Mouse (Mus musculus) right cerebral cortex, adult 2 months (tissue): ENCODE results near the gene Mbtps1.
A peak's percentile ranks its signal among the peaks of the same experiment; 100 is the strongest.

Experiments used
- DNase-seq, 2 experiments: peaks; one replicate each; pipeline ENCODE4 v3.0.0; 2021 to 2022; ENCODE audit warnings: low spot score in 2 of 2

The Mbtps1 gene

DNA sequence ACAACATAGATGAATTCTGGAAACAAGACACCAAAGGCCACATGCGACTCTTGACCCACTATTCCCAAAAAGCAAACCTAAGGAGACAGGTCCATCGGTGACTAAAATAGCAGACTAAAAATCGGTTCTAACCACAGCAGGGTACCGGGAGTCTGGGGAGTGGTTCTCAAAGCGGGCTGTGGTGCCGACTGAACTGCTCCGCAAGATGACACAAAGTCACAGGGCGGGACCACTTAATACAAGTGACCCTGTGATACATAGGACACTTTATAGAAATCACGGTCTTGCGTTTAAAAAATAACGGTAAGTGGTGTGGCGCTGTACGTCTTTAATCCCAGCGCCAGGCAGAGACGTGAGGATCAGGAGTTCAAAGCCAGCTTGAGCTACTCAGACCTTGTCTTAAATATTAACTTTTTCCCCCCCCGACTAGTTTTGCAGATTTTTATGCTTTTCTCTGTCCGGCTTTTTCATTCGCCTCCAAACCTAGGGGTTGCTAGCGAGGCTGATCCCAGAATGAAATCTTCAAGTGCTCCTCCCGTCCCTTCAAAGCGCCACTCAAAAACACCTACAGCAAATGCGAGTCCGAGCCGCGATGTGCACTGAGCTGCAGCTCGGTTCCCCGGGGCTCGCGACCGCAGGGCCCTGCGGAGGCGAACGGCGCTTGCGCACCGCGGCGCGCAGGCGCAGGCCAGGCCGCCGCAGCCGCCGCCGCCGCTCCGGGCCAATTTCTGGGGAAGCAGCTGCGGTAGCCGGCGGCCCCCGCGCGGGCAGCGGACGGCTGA lies 523 bp downstream of the Mbtps1 start:
- DNase-seq: peak in 1 of 2 experiments; percentile 66

DNA sequence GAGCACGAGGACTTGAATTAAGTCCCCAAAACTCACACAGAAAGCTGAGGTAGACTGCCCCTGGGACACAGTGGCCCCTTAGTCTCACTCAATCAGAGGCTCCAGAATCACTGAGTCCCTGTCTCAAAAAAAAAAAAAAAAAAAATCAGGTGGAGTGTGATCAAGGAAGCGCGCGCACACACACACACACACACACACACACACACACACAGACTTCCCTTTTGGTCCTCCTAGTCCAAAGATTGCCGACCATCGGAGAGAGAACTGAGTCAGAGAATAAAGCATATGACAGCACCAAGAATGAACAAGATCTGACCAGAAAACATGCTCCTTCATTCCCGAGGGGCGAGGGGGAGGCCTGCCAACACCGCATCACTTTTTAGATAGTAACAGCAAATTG lies 1.4 kb downstream of the Mbtps1 start:
- DNase-seq: no peak

GRCm38 (mm10) chr8:119555861-119556260 lies 2.7 kb downstream of the Mbtps1 start:
- DNase-seq: no peak

DNA sequence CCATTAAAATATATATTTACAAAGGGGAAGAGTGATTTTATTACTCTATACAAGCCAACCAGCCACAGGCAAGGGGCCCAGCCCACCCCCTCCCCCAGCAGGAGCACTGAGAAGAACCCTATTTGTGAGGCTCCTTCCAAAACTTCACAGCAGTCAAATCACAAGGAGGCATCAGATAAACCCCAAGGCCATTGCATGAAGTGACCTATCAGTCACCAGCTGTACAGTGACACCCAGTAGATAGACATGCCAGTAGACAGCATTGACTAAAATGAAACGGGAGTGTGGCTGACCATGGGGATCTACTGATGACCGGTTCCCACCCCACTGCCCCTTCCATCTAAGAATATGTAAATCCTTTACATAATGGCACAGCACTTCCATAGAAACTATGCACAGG lies 5.6 kb downstream of the Mbtps1 start:
- no peak for DNase-seq

DNA sequence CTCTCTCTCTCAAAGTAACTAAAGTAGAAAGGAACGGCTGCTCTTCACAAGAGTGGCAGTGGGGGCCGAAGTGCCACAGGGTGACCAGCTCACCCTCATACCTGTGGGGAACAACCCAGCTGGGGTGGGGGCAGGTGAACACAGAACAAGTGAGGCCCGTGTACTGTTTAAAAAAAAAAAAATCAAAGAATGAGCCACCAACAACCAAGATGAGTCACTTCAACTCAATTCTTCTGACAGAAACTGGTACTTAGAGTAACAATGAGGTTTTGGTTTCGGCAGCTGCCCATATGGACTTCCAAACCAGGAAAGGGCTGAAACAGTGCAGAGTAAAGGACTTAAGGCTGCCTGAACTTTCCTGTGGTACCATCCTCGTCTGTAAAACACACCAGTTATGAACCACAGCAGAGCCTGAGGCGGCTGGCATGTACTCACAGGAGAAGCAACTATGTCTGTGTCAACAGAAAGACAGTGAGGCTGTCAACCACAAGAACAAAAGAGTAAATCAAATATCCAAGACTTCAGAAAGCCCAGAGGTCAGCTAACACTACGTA lies 9.9 kb downstream of the Mbtps1 start:
- DNase-seq: no peak

- no peak for DNase-seq
Observed at GRCm38 (mm10) chr8:119547019-119547691, 11.4 kb downstream of the Mbtps1 start.

GRCm38 (mm10) chr8:119545791-119546190 lies 12.7 kb downstream of the Mbtps1 start:
- no peak for DNase-seq

GRCm38 (mm10) chr8:119545180-119545579 lies 13.4 kb downstream of the Mbtps1 start:
- no peak for DNase-seq

GRCm38 (mm10) chr8:119544606-119545005 lies 13.9 kb downstream of the Mbtps1 start:
- no peak for DNase-seq

- DNase-seq: peak; percentile 78 to 81
Observed at GRCm38 (mm10) chr8:119531973-119532372, 26.6 kb downstream of the Mbtps1 start.

DNA sequence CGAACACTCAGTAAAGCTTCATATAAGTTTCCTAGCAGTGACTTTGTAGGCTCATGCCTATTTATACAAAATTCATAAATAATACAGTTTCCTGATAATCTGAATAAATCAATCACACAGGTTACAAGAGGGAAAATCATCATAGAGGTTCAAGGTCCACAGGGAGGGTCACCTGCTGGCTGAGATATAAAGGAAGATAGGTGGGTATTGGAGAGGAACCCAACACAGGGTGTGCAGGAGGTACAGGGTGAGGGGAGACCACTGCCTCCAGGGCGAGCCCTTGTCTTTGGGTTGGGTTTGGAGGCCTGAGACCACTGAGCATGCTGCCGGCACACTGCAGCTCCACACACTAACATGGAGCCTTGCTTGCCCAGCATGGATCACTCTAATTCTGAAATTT lies 27.1 kb downstream of the Mbtps1 start:
- no peak for DNase-seq

GRCm38 (mm10) chr8:119530937-119531336 lies 27.6 kb downstream of the Mbtps1 start:
- no peak for DNase-seq

DNA sequence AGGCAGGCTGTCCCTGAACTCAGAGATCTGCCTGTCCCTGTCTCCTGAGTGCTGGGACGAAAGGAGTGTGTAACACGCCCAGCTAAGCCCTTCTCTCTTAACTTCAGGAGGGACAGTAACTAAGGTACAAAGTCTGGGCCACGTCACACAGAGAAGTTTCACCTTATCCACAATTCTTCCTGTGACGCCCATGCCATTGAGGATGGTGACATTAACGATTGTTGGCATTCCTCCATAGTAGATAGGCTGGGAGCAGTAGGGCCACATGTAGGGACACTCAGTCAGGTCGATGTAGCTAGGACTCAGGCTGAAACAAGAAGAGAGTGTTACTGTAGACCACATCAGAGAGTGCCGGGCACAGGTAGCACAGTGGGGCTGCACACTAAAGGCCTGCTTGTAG lies 29.8 kb downstream of the Mbtps1 start:
- no peak for DNase-seq

DNA sequence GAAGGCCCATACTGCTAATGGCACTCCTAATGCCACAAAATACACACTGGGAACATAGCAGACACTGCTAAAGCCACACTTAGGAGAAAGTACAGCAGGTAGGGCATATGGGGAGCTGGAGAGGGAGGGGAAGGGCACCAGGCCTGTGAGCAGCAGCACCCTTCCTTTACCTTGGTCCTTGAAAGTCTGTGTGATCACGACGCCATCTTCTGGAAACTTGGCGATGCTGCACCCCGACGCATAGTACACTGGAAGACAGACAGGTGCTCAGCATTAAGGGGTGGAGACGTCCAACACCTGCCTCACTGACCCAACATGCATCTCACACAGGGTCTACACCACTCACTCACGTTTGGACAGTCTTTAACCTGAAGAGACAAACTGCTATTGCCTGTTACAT lies 38.4 kb downstream of the Mbtps1 start:
- no peak for DNase-seq

GRCm38 (mm10) chr8:119516674-119517073 lies 41.9 kb downstream of the Mbtps1 start:
- no peak for DNase-seq

- DNase-seq: no peak
Observed at GRCm38 (mm10) chr8:119515767-119516166, 42.8 kb downstream of the Mbtps1 start.

DNA sequence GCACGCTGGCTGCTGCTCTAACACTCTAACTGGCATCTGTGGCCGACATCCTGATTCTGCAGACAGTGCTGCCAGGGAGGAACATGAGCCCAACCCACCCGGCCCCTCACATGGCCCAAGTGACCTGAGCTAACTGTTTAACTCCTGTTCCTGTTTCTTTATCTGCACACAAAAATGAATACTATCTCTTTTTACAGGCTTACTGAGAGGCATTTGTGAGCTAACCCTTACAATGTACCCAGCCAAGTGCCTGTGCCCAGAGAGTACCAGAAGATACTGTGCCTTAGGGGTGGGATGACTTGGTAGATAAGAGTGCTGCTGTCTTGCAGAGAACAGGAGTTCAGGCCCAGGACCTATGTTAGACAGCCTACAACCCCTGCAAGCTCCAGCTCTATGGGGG lies 43.6 kb downstream of the Mbtps1 start:
- no peak for DNase-seq

DNA sequence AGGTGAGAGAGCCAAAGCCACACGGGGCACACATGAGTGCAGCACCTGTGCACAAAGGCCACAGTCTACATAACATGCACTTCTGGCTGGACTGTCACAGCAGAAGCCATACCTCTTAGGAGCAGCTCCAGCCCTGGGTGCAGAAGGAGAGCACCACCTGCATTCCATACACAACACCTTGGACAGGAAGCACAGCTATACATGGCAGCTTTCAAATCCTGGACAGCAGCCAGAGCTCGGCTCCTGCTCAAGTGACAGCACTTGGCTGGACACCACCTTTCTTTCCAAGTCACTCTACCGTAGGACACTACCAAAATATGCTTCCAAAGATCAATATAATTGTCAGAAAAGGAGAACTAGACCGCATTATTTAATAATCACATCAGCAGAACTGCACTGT lies 45.1 kb downstream of the Mbtps1 start:
- no peak for DNase-seq

GRCm38 (mm10) chr8:119511722-119512121 lies 46.8 kb downstream of the Mbtps1 start:
- no peak for DNase-seq

GRCm38 (mm10) chr8:119510471-119510870 lies 48.1 kb downstream of the Mbtps1 start:
- no peak for DNase-seq

GRCm38 (mm10) chr8:119506106-119506505 lies 52.4 kb downstream of the Mbtps1 start:
- no peak for DNase-seq

DNA sequence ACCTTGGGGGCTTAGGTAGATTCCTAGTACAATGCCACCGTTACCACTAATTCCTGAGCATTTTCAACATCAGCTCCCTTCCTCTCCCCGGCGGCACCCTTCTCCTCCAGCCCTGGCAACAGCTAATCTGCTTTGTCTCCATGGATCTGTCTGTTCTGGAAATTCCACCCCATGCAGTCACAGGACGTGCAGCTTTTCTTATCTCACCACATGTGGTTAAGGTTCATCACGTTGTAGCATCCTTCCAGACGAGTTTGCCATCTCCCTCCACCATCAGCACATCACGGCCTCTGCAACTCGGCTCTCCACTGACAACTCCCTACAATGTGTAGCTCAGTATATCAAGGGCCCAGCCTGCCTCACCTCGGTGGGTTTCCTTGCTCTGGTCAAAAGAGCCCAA lies 53.0 kb downstream of the Mbtps1 start:
- no peak for DNase-seq

DNA sequence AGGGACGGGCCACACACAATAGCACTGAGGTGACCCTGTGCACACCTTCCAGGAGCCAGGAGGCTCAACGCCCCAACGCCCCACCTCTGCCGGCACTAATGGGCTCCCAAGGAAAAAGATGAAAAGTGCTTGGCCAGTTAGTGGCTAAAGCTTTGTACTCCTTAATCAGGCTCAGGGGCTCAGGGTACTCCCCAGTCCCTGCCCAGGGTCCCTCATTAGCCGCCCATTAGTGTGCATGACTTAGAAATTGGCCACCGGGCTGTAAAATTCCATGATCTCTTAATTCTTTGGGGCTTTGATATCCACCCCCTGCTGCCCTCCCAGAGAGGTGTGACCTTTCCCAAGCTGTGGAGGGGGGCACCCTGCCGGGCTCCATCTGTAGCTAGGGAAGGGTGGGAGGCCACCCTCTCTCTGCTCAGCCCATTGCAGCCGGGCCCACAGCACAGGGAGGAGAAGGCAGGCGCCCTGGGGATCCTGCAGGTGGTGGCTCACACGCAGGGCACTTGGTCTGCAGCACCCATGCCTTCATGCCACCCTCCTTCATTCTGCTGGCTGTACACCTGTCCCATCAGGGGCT lies 55.3 kb downstream of the Mbtps1 start:
- DNase-seq: no peak
